Mouse (Mus musculus): Measurements from ENCODE around the gene Bicra. TPM values are rescaled to one million over a fixed set of nuclear protein-coding genes. Genes with fewer than 3 reads are reported as not detected.

The Bicra gene
- 5.9 and 7.3 TPM in 2 replicates for polyA plus RNA-seq (2012; rRNA removed)

DNA sequence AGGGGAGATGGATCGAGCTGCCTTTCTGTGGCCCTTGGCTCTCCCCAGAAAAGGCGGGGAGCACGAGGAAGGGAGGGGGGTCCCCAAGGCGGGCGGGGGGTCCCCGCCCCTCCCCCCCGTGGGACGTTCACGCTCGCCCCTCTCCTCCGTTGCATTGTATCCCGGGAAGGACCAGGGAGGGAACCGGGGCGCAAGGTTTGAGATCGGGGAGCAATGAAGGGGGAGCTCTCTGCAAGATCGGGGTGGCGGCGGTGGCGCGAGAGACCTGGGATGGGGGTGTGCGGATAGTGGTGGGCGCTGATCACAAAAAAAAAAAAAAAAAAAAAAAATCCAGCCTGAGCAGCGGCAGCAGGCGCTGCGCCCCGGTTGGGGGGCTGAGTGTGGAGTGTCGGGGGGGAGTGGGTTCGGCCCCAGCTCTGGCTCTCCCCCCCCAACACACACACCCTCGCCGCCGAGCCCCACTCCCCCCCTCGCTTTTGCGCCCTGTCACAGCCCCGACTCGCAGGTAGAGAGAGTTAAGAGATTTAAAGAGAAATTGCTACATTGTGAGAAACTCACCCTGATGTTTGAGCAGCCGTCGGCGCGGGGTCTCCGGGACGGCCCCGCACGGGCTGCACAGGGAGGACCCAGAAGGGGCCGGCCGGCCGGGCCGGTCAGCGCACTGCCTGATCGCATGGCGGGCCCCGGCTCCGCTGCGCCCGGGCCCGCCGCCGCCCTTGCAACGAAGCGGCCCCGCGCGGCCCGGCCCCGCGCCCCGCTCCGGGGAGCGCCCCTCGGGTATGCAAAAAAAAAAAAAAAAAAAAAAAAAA is at the start of gene Bicra:
Gene Bicra (minus strand): TSS at position 584 of the 809 bp plus-strand sequence.
- Histone ChIP-seq H3K27ac (ENCODE audit: control insufficient read depth, insufficient read depth, low read depth, low read length) (peak within 1 kb of the TSS; percentile 76), H3K27me3 (ENCODE audit: control insufficient read depth, insufficient read depth, low read length) (no peaks in the 10 kb centered on the region), H3K4me1 (ENCODE audit: control insufficient read depth, insufficient read depth, low read length) (peaks cover 16% of the 10 kb centered on the region), H3K36me3 (ENCODE audit: control insufficient read depth, insufficient read depth, low read length) (no peaks in the 10 kb centered on the region), H3K4me3 (ENCODE audit: control insufficient read depth, low read depth, low read length) (peak within 1 kb of the TSS; percentile 94)
- TF ChIP-seq POLR2A (IDR thresholded peaks at IDR 0.05; ENCODE audit: control insufficient read depth, low read depth, low read length) (no peak; the same call in 1 of the 2 replicates), CTCF (IDR thresholded peaks at IDR 0.05; ENCODE audit: control insufficient read depth, insufficient read depth, insufficient replicate concordance, low read depth, low read length) (no peak)

- Histone ChIP-seq H3K27me3 (ENCODE audit: control insufficient read depth, insufficient read depth, low read length) (no peaks in the 10 kb centered on the region), H3K4me3 (ENCODE audit: control insufficient read depth, low read depth, low read length) (no peak overlapping the region), H3K36me3 (ENCODE audit: control insufficient read depth, insufficient read depth, low read length) (peaks cover 3% of the 10 kb centered on the region), H3K4me1 (ENCODE audit: control insufficient read depth, insufficient read depth, low read length) (peaks cover 3% of the 10 kb centered on the region), H3K27ac (ENCODE audit: control insufficient read depth, insufficient read depth, low read depth, low read length) (no peak overlapping the region)
- TF ChIP-seq POLR2A (IDR thresholded peaks at IDR 0.05; ENCODE audit: control insufficient read depth, low read depth, low read length) (no peak), CTCF (IDR thresholded peaks at IDR 0.05; ENCODE audit: control insufficient read depth, insufficient read depth, insufficient replicate concordance, low read depth, low read length) (no peak)
These were observed 46.9 kb upstream of the Bicra start for GRCm38 (mm10) chr7:16094592-16094991.

GRCm38 (mm10) chr7:16087587-16087986 is 39.9 kb upstream of the Bicra start:
- H3K27me3 ChIP-seq (ENCODE audit: control insufficient read depth, insufficient read depth, low read length): no peaks in the 10 kb centered on the region
- no peak overlapping the region for H3K4me3 ChIP-seq (ENCODE audit: control insufficient read depth, low read depth, low read length)
- no peak overlapping the region for H3K27ac ChIP-seq (ENCODE audit: control insufficient read depth, insufficient read depth, low read depth, low read length)
- peaks cover 3% of the 10 kb centered on the region for H3K36me3 ChIP-seq (ENCODE audit: control insufficient read depth, insufficient read depth, low read length)
- no peaks in the 10 kb centered on the region for H3K4me1 ChIP-seq (ENCODE audit: control insufficient read depth, insufficient read depth, low read length)
- TF ChIP-seq CTCF (IDR thresholded peaks at IDR 0.05; ENCODE audit: control insufficient read depth, insufficient read depth, insufficient replicate concordance, low read depth, low read length) (no peak), POLR2A (IDR thresholded peaks at IDR 0.05; ENCODE audit: control insufficient read depth, low read depth, low read length) (no peak)

DNA sequence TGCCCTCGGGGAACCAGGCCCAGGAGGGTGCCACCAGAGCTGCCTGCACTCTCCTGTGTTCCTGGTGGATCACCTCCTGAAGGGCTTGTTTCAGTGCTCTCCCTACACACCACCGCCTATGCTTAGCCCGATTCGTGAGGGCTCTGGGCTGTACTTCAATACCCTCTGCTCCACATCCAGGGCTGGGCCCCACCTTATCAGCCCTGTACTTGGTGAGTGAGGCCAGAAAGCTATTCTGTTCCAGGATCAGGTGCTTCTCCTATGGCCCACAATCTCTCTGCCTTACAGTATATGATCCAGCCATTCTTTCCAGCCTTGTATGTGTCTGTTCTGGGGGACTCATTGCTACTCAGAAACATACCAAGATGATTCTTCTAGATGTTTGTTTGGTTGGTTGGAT is 35.6 kb upstream of the Bicra start:
- Histone ChIP-seq H3K36me3 (ENCODE audit: control insufficient read depth, insufficient read depth, low read length) (peaks cover 4% of the 10 kb centered on the region), H3K4me3 (ENCODE audit: control insufficient read depth, low read depth, low read length) (no peak overlapping the region), H3K4me1 (ENCODE audit: control insufficient read depth, insufficient read depth, low read length) (no peaks in the 10 kb centered on the region), H3K27me3 (ENCODE audit: control insufficient read depth, insufficient read depth, low read length) (no peaks in the 10 kb centered on the region), H3K27ac (ENCODE audit: control insufficient read depth, insufficient read depth, low read depth, low read length) (no peak overlapping the region)
- TF ChIP-seq CTCF (IDR thresholded peaks at IDR 0.05; ENCODE audit: control insufficient read depth, insufficient read depth, insufficient replicate concordance, low read depth, low read length) (no peak), POLR2A (IDR thresholded peaks at IDR 0.05; ENCODE audit: control insufficient read depth, low read depth, low read length) (no peak)

GRCm38 (mm10) chr7:16080581-16080980 is 32.9 kb upstream of the Bicra start:
- H3K27me3 ChIP-seq (ENCODE audit: control insufficient read depth, insufficient read depth, low read length): no peaks in the 10 kb centered on the region
- H3K36me3 ChIP-seq (ENCODE audit: control insufficient read depth, insufficient read depth, low read length): peaks cover 4% of the 10 kb centered on the region
- H3K4me1 ChIP-seq (ENCODE audit: control insufficient read depth, insufficient read depth, low read length): no peaks in the 10 kb centered on the region
- no peak overlapping the region for H3K27ac ChIP-seq (ENCODE audit: control insufficient read depth, insufficient read depth, low read depth, low read length)
- H3K4me3 ChIP-seq (ENCODE audit: control insufficient read depth, low read depth, low read length): no peak overlapping the region
- TF ChIP-seq POLR2A (IDR thresholded peaks at IDR 0.05; ENCODE audit: control insufficient read depth, low read depth, low read length) (no peak), CTCF (IDR thresholded peaks at IDR 0.05; ENCODE audit: control insufficient read depth, insufficient read depth, insufficient replicate concordance, low read depth, low read length) (no peak)

DNA sequence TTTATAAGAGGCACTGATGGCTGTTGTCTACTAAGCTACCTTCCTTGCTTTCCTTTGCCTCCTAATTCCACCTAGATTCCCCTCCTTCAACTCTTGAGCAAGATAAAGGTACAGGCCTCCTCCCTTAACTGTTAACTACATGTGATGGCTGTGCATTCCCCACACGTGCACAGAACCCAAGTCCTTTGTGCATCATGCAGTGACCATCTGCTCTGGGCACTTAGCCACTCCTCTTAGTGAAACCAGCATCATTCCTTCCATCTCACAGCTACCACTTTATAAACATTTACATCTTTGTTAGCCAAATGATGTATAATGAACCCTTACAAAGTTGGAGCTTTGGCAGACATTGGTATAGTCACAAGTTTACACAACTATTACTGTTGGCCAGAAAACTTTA is 32.2 kb upstream of the Bicra start:
- Histone ChIP-seq H3K27me3 (ENCODE audit: control insufficient read depth, insufficient read depth, low read length) (no peaks in the 10 kb centered on the region), H3K4me3 (ENCODE audit: control insufficient read depth, low read depth, low read length) (no peak overlapping the region), H3K36me3 (ENCODE audit: control insufficient read depth, insufficient read depth, low read length) (peaks cover 4% of the 10 kb centered on the region), H3K27ac (ENCODE audit: control insufficient read depth, insufficient read depth, low read depth, low read length) (no peak overlapping the region), H3K4me1 (ENCODE audit: control insufficient read depth, insufficient read depth, low read length) (no peaks in the 10 kb centered on the region)
- TF ChIP-seq POLR2A (IDR thresholded peaks at IDR 0.05; ENCODE audit: control insufficient read depth, low read depth, low read length): no peak

- Histone ChIP-seq H3K36me3 (ENCODE audit: control insufficient read depth, insufficient read depth, low read length) (no peaks in the 10 kb centered on the region; the same call in none of the 2 replicates), H3K4me1 (ENCODE audit: control insufficient read depth, insufficient read depth, low read length) (no peaks in the 10 kb centered on the region), H3K4me3 (ENCODE audit: control insufficient read depth, low read depth, low read length) (no peak overlapping the region), H3K27ac (ENCODE audit: control insufficient read depth, insufficient read depth, low read depth, low read length) (no peak overlapping the region), H3K27me3 (ENCODE audit: control insufficient read depth, insufficient read depth, low read length) (no peaks in the 10 kb centered on the region)
- TF ChIP-seq CTCF (IDR thresholded peaks at IDR 0.05; ENCODE audit: control insufficient read depth, insufficient read depth, insufficient replicate concordance, low read depth, low read length): no peak
- no peak for TF ChIP-seq POLR2A (IDR thresholded peaks at IDR 0.05; ENCODE audit: control insufficient read depth, low read depth, low read length)
These were observed 24.2 kb upstream of the Bicra start for GRCm38 (mm10) chr7:16071906-16072305.
